Mouse (Mus musculus): ENCODE results near the gene Abhd17a.

Gene Abhd17a

DNA sequence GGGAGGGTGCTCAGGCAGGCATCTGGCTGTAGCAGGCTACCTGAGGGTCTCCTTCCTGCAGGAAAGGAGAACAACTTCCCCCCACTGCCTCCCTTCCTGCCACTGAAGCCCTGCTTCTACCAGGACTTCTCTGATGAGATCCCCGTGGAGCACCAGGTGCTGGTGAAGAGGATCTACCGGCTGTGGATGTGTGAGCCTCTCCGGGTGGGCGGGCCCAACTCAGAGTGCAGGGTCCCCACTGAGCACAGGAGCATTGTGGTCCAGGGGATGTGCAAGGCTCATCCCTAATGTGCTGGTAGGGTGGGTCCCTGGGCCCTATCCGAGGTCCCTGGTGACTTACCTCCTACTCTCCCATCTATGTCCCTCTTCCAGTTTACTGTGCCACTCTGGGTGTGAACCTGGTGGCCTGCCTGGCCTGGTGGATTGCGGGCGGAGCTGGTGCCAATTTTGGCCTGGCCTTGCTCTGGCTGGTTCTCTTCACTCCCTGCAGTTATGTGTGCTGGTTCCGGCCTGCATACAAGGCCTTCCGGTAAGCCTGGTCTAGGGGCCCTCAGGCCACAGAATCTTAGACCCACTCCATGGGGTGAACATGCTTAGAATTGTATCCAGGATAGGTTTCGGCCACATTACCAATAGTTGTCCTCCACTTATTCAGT lies 19.3 kb upstream of the Abhd17a start:
- in situ Hi-C loops (cut with MboI, MseI) = loop anchor here in 1 of 2 experiments (5.0 kb wide), 1 partner anchor 78 kb away; no protein-coding TSS in a partner anchor

DNA sequence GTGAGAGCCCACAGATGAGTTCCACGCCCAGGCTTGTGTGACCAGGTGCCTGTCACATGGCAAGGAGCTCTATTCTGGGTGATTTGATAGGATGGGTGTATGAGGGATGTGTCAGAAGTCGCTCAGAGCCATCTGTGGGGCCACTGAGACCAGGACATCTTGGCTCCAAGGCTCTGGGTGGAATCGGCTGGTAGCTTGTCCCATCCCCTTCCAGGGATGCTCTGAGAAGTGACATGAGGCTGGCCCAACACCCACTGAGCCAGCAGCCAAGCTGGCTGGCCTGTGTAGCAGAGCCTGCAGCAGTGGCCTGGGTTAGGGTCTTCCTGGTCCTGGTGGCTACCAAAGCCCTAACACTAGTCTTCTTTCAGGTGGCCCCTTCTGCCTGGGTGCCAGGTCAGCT lies 18.3 kb upstream of the Abhd17a start:
- in situ Hi-C loops (cut with MboI, MseI) = loop anchor here in 1 of 2 experiments (5.0 kb wide), 1 partner anchor 79 kb away; no protein-coding TSS in a partner anchor

DNA sequence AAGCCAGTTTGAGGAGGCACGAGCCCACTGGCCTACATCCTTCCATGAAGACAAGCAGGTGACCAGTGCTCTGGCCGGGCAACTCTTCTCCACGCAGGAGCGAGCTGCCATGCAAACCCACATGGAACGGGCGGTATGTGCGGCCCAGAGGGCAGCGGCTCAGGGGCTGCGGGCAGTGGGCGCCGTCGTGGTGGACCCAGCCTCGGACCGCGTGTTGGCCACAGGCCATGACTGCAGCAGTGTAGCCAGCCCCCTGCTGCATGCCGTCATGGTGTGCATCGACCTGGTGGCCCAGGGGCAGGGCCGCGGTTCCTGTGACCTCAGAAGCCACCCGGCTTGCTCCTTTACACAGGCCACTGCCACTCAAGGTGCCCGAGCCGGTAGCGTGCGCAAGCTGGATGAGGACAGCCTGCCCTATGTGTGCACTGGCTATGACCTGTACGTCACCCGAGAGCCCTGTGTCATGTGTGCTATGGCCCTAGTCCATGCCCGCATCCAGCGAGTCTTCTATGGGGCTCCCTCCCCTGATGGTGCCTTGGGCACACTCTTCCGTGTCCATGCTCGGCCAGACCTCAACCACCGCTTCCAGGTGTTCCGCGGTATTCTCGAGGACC lies 16.7 kb upstream of the Abhd17a start:
- in situ Hi-C loops (cut with MboI, MseI) = loop anchor here in 1 of 2 experiments (5.0 kb wide), 1 partner anchor 80 kb away; no protein-coding TSS in a partner anchor

DNA sequence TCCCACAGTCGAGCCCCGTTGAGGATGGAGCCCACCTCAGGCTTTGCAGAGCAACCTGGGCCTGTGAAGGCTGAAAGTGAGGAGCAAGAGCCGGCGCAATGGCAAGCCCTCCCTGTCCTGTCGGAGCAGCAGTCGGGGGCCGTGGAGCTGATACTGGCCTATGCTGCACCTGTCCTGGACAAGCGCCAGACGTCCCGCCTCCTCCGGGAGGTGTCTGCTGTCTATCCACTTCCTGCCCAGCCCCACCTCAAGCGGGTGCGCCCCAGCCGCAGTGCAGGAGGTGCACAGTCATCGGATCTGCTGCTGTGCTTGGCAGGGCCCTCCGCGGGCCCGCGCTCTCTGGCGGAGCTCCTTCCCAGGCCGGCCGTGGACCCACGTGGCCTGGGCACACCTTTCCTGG lies 16.2 kb upstream of the Abhd17a start:
- in situ Hi-C loops (cut with MboI, MseI) = loop anchor here in 1 of 2 experiments (5.0 kb wide), 1 partner anchor 81 kb away; no protein-coding TSS in a partner anchor

DNA sequence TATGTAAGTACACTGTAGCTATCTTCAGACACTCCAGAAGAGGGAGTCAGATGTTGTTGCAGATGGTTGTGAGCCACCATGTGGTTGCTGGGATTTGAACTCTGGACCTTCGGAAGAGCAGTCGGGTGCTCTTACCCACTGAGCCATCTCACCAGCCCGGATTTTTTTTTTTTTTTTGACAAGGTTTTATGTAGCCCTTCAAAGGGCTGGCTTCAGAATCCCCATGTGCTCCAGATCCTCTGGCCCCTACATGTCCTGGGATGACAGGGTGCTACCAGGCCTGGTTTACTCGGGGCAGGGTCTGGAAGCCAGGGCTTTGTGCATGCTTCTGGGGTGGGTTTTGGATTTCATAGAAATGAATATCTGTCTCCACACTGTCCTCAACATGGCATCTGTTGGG lies 15.6 kb upstream of the Abhd17a start, which contains the start of gene Gm49322:
Gene Gm49322 (plus strand): TSS at position 301 of the 400 bp plus-strand sequence.
- in situ Hi-C loops (cut with MboI, MseI) = loop anchor here in 1 of 2 experiments (5.0 kb wide), 1 partner anchor 82 kb away; no protein-coding TSS in a partner anchor

DNA sequence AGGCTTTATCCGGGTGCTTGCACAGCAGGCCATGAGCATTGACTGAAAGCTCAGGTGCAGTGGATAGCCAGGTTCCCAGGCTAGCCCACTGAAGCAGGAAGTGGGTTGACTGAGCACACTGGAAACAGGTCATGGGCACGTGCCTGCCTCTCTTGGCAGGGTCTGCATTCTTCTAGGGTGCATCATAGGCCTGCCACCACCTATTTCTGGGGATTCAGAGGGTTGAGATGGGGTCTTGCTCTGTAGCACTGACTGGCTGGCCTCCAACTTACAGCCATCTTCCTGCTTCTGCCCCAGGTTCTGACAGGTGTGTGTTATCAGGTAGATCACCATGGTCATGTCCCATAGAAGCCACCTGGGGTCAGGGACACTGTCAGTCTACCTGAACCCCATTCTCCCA lies 14.8 kb upstream of the Abhd17a start:
- in situ Hi-C loops (cut with MboI, MseI) = loop anchor here in 1 of 2 experiments (5.0 kb wide), 1 partner anchor 82 kb away; no protein-coding TSS in a partner anchor

DNA sequence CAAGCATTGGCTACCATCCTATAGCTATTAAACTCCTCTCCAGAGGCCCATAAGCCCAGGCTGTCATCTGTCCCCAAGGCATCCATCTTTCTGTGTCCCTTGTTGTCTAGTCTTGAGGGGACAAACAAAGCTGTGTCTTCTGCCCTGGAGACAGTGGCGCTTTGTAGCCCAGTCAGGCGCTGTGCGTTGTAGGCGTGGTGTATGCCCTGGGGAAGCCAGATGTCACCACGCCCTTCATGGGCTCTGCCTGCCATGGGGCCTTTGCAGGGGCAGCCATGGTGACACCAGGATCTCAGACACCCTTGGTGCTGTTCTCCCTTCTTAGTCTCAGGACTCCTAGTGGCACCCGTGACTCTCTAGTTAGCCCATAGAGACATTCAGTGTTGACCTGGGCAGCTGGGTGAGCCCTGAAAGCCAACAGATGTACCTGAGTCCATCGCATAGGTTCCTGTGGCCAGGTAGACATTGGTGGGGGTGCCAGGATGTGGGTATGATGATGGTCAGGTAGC lies 13.9 kb upstream of the Abhd17a start:
- in situ Hi-C loops (cut with MboI, MseI) = no loop called here

DNA sequence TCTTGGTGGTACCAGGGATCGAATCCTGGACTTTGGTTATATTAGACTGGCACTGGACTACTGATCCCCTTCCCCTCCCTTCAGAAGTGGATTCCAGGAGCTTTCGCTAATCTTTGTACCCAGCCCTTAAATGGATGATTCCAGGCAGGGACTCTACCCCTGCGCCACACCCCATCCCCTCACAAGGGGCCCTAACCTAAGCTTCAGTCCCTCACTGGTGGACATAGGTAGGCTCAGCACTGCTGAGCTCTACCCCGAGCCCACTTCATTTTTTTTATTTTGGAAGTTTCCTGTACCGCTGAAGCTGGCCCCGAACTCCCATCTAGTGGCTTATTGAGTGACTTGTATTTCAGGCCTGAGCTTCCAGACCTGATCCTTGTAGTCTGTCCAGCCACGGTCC lies 13.2 kb upstream of the Abhd17a start:
- in situ Hi-C loops (cut with MboI, MseI) = no loop called here

DNA sequence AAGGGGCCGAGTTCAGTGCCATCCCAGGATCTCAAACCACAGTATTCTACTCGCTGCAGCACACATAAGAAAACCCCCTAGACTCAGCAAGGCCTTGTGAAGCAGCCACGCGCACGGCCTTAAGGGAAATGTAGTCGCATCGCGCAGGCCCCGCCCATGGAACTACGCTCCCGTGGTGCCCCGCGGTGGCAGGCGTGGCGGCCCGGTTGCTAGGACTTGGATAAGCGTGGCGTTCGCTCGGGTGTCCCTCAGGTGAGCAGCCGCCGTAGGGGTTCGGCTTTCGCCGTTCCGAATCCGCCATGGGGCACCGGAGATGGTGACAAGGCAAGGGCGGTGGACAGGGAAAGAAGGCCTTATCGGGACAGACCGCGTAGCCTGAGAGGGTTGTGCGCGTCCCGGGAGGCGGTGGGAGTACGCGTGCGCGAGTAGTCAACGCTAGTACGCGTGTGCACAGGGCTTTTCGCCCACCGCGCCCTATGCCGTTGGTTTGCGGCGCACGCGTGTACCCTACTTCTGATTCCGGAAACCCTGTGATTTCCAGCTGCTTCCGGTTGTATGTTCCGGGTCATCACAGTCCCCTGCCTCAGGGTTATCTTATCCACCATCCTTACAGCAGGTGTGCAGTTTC lies 12.7 kb upstream of the Abhd17a start, which contains the start of the genes Scamp4 and Adat3:
Gene Scamp4 (plus strand): TSS at position 175 of the 628 bp plus-strand sequence.
Gene Adat3 (plus strand): TSS at position 183 of the 628 bp plus-strand sequence.
- in situ Hi-C loops (cut with MboI, MseI) = no loop called here

DNA sequence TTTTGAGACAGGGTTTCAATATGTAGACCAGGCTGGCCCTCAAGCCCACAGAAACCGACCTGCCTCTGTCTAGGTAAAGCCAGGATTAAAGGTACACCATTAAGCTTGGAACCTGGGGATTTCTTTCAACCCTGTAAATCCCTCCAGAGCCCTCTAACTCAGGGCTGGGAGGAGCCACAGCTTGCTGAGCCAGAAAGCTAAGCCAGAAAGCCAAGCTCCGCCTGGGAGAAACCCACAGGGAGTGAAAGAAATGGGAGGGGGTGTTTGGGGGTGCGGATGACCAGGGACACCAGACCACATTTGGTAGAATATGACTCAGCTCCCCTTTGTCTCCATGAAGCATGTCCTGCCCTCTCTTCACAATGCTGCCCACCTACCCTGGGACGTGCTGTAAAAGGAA lies 6.2 kb upstream of the Abhd17a start:
- in situ Hi-C loops (cut with MboI, MseI) = no loop called here

DNA sequence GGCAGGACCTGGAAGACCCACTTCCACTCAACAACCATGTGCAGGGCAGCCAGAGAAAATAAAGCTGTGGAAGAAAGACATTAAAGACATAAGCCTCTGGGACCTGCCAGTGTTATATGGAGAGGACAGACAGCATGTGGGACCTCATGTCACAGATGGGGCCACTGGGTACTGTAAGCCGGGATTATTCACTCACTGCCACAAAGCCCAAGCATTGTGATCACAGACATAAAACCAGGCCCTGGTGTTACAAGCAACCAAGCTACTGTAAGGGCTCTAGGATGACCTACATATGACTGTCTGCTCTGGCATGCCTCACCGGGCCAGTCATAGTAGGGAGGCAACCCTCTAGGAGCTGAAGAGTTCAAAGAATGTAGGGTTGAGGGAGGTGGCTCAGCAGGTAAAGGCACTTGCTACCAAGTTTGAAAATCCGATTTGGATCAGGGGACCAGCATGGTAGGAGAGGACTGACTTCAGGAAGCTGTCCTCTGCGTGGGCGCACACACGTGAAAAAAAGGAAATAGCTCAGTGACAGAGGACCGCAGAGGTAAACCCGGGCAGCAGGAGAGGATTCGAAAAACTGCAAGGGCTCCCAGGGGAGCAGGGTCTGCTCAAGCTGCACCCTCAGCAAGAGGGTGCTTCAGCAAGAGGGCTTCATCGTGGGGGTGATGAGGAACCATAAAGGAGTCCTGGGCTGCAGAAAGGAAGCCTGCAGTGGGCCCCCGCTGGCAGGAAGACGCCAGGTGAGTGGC lies 838 bp downstream of the Abhd17a start:
- in situ Hi-C loops (cut with MboI, MseI) = no loop called here

DNA sequence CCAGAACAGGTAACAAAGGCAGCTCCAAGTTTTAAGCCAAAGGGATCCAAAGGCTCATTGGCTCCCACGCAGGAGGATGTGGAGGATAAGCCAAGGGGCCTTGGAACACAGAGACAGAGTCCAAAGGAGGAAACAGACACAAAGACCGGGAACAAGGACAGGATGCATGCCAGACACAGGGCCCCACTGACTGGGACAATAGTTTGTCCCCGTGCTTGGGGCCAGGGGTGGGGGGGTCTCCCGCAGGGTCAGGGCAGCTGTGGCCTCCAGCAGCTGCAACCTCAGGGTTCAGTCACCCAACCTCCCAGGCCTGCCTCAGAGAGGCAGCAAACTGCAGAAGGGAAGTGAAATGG lies 2.9 kb downstream of the Abhd17a start:
- in situ Hi-C loops (cut with MboI, MseI) = no loop called here

DNA sequence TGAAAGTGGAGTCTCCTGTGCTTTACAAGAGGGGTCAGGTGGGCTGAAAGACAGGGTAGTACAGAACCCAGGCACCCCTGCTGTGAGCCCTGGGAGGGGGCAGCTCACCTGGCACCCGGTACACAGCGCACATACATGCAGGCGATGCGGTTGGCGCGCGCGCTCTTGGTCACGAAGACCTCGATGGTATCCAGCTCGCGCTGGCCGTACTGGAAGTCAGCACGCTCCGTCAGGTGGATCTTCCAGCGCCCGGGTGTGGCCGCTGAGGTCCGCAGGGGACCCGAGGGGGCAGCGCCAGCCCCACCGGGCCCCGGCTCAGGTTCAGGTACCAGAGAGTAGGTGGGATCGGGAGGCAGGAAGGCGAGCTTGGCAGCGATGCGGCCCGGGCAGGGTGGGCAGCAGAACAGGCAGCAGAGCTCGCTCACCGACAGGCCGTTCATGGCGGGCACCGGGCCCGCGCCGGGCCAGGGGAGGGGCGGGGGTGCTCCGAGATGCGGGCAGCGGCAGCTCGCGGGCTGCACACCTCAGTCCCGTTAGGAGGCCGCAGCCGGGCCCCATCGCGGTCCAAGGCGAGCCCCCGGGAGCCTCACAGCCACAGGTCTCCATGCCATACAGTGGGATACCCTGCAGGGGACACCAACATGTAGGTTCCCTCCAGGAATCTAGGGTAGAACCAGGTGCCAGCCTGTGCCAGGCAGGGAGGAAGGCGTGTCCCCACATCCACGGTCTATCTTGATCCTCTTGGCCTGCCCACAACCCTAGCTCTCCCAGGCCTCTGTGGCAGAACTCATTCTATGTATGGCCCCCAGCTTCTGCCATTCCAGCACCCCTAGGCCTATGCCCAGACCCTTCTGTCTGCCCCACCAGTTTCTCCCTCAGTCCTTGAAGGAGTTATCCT lies 3.5 kb downstream of the Abhd17a start:
- in situ Hi-C loops (cut with MboI, MseI) = no loop called here

DNA sequence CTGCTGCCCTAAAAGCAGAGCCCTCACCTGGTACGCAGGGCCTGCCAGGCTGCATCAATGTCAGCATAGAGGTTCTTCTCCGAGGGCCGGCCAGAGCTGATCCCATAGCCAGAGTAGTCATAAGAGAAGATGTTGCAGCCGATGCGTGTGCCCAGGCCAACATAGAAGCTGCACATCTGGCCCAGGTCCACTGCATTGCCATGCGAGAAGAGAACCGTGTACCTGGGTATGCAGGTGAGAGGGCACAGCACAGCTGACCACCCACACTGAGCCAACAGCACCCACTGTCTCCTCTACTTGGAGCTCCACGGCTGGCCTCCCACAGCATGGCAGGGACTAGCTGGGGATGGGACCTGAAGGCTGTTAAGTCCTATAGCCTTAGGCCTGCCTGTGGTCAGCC lies 4.6 kb downstream of the Abhd17a start:
- in situ Hi-C loops (cut with MboI, MseI) = no loop called here

DNA sequence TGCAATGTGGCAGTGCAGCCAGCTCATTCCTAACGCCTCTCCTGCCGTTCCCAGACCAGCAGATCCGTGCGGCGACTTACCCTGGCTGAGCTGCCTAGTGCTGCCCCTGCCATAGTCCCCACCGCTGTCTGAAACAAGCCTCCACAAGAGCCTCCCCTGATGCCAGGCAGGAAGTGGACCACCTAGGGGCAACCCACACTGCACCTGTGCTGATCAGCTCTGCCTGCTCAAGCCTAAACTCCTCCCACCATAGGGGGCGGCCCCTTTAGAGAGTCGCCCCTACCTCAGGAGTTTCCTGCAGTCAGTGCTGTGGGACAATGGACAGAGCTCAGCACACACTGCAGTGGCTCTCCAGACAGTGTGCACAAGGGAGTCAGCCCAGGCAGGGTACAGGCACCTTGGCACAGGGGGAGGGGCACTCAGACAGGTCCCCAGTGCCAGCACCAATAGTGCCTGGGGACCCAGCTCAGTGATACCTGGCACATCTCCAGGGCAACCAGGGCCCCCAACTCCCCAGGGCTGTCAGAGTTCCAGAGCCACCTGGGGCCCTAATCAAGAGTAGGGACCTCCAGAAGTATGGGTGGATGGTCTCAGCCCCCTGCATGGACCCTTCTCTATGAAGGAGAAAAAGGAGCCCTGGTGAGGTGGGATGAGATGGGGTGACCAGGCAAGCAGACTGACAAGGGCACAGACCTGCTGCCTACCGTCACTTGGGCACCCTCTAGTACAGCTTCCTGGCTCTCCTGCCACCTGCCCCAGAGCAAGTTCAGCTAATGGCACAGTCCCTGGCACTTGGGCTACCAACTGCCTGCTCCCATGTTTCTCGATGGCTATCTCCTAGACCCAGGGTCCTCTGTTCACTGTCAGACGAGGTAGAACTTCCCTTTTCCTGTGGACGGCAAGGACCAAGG lies 5.2 kb downstream of the Abhd17a start:
- in situ Hi-C loops (cut with MboI, MseI) = no loop called here

DNA sequence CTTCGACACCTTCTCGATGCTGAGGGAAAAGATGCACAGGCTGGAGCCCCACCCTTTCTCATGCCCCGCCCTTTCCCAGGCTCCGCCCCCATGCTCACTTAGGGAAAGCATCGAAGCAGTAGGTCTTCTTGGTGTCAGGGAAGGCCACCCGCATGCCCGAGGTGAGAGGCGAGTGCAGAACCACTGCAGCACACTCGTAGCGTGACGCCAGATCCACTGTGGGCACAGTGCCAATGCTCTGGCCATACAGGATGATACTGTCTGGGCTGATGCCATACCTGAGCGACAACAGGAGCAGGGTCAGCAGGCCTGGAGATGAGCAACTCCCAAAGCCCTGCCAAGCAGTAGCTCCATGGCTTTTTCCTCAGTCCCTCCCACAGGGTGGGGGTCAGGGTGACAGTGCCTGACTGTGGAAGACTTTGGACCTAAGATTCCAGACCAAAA lies 6.1 kb downstream of the Abhd17a start:
- in situ Hi-C loops (cut with MboI, MseI) = no loop called here

DNA sequence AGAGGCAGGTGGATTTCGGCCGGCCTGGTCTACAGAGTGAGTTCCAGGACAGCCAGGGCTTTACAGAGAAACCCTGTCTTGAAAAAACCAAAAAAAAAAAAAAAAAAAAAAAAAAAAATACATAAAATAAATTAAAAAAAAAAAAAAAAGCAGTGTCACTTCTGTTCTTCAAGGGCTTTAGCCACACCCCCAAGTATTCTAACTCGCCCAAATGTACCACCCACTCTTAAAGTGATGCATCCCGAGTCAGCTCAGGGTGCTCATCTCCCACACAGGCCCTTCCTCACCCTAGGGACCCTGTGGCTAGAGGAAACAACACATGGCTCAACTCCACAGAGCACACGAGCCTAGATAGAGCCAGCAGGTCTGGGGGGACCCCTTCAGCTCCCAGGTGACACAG lies 7.1 kb downstream of the Abhd17a start:
- in situ Hi-C loops (cut with MboI, MseI) = no loop called here

DNA sequence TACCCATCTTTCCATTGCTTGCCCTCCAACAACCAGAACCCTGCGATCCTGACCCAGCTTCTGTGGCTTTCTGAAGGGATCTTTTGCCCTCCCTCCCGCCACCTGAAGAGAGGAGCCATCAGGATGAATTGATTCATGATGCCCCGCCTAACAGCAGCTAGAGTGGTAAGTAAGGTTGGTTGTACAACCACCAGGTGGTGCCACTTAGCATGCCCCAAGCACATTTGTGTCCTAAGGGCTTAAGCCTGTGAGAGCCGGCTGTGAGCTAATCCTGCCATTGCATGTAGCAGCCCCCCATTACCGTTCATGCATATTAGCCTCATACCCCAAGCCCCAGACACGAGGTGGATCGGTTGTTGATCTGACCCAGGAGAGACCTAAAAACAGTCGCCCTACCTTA lies 11.2 kb downstream of the Abhd17a start:
- in situ Hi-C loops (cut with MboI, MseI) = loop anchor here (5.0 to 10.0 kb wide), 3 partner anchors 43 to 108 kb away; partner anchors contain the start of gene Csnk1g2 (in 1 of the 2)

DNA sequence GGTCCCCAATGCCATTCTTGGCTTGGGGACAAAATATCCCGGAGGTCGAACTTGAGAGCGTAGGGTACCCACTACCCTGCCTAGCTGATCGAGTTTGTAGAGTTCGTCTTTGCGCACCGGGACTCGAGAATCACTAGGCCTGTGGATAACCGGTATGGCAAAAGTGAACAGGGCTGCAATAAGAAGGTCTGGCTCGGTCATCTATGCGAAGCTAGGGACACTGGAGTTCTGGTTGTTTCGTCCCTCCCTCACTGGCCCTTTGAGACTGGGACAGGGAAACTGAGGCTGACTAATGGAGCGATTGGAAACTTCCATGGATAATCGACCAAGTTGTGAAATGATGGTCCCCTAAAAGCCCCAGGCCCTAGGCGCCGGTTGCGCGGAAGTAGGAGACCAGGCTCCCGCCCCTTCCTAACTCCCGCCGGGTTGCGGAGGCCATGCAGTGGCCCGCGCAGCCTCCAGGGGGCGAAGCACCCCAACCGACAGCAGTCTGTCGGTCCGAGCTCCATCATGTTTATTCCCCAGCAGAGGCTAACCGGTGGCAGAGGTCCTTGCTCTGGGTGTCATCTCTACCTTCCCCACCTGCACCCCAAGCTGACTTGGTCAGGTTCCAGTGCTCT lies 11.9 kb downstream of the Abhd17a start:
- in situ Hi-C loops (cut with MboI, MseI) = loop anchor here (5.0 to 10.0 kb wide), 3 partner anchors 44 to 109 kb away; partner anchors contain the start of gene Csnk1g2 (in 1 of the 2)
